Mouse (Mus musculus) cerebellum, adult 11-12 months (tissue): ENCODE data around the gene Ar.
A peak's percentile ranks its signal among the peaks of the same experiment; 100 is the strongest.

Experiments used
- DNase-seq: peaks from one replicate; pipeline ENCODE4 v3.0.0; 2022

Gene Ar

DNA sequence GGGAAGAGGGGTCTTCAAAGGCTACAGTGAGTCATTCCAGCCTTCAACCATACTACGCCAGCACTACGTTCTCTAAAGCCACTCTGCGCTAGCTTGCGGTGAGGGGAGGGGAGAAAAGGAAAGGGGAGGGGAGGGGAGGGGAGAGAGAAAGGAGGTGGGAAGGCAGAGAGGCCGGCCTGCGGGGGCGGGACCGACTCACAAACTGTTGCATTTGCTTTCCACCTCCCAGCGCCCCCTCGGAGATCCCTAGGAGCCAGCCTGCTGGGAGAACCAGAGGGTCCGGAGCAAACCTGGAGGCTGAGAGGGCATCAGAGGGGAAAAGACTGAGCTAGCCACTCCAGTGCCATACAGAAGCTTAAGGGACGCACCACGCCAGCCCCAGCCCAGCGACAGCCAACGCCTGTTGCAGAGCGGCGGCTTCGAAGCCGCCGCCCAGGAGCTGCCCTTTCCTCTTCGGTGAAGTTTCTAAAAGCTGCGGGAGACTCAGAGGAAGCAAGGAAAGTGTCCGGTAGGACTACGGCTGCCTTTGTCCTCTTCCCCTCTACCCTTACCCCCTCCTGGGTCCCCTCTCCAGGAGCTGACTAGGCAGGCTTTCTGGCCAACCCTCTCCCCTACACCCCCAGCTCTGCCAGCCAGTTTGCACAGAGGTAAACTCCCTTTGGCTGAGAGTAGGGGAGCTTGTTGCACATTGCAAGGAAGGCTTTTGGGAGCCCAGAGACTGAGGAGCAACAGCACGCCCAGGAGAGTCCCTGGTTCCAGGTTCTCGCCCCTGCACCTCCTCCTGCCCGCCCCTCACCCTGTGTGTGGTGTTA, at the start of gene Ar:
TSS of gene Ar (plus strand) at position 239 of the 812 bp plus-strand sequence.
- DNase-seq: no peak

DNA sequence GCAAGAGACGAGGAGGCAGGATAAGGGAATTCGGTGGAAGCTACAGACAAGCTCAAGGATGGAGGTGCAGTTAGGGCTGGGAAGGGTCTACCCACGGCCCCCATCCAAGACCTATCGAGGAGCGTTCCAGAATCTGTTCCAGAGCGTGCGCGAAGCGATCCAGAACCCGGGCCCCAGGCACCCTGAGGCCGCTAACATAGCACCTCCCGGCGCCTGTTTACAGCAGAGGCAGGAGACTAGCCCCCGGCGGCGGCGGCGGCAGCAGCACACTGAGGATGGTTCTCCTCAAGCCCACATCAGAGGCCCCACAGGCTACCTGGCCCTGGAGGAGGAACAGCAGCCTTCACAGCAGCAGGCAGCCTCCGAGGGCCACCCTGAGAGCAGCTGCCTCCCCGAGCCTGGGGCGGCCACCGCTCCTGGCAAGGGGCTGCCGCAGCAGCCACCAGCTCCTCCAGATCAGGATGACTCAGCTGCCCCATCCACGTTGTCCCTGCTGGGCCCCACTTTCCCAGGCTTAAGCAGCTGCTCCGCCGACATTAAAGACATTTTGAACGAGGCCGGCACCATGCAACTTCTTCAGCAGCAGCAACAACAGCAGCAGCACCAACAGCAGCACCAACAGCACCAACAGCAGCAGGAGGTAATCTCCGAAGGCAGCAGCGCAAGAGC, 1.3 kb downstream of the Ar start:
- DNase-seq: no peak

DNA sequence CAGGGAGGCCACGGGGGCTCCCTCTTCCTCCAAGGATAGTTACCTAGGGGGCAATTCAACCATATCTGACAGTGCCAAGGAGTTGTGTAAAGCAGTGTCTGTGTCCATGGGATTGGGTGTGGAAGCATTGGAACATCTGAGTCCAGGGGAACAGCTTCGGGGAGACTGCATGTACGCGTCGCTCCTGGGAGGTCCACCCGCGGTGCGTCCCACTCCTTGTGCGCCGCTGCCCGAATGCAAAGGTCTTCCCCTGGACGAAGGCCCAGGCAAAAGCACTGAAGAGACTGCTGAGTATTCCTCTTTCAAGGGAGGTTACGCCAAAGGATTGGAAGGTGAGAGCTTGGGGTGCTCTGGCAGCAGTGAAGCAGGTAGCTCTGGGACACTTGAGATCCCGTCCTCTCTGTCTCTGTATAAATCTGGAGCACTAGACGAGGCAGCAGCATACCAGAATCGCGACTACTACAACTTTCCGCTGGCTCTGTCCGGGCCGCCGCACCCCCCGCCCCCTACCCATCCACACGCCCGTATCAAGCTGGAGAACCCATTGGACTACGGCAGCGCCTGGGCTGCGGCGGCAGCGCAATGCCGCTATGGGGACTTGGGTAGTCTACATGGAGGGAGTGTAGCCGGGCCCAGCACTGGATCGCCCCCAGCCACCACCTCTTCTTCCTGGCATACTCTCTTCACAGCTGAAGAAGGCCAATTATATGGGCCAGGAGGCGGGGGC, 2.0 kb downstream of the Ar start:
- no peak for DNase-seq

DNA sequence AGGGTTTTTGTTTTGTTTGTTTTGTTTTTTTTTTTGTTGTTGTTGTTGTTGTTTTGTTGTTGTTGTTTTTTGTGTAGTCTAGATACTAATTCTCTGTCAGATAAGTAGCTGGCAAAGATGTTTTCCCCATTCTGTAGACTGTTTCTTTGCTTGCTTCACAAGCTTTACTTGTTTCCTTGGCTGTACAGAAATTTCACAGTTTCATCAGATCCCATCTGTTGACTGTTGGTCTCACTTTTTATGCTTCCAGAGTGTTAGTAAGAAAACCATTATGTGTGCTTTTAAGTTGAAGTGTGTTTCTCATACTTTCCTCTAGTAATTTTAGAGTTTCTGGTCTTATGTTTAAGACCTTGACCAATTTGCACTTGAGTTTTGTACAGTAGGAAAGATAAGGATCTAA, 41.2 kb downstream of the Ar start:
- DNase-seq: no peak

DNA sequence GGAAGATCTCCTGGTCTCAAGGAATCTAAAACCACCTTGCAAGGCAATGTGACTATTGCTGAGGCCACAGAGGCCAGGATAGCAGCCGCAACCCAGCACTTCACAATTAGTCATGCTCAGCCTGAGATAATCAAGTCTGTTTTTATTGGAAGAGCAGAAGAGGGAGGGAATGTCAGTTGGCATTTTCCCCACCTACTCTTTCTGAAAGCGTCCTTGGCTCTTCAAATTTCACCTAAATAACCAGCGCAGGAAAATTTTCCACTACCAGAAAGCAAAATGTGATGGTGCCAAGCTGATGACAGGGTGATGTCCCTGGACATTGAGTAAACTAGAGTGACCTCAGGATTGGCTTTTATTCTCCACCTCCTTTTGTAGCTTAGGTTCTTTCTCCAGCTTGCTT, 57.2 kb downstream of the Ar start:
- no peak for DNase-seq

DNA sequence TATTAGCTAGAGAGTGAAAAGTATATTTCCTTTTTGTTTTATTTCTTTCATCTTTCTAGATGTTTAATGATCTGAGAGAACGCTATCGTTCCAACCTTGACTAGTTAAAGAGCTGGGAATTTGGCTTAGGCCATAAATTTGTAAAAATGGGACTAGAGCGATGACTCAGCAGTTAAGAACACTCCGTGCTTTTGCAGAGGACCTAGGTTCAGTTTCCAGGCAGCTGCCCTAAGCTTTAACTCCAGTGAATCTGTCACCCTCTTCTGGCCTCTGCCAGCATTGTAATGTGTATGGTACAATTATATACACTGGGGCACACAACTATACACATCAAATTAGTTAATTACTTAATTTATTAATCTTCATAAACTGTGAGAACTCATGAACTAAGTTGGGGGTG, 58.6 kb downstream of the Ar start:
- DNase-seq: no peak

DNA sequence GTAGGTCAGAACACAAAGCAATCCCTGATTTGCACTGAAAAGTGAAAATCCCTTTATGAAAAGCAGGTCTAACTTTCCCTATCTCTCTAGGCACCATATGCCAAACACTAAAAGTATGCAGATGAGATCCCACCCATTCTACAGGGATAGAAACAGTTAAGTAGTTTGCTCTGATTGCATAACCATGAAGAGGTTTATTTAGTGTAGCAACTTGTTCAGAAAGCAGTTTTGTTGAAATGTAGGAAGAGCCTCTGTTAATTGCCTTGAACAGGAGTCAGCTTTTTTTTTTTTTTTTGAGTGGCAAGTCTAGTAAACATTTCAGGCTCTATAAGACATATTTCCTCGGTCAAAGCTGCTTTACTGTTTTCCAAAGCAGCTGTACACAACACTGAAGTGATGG, 67.5 kb downstream of the Ar start:
- DNase-seq: no peak

DNA sequence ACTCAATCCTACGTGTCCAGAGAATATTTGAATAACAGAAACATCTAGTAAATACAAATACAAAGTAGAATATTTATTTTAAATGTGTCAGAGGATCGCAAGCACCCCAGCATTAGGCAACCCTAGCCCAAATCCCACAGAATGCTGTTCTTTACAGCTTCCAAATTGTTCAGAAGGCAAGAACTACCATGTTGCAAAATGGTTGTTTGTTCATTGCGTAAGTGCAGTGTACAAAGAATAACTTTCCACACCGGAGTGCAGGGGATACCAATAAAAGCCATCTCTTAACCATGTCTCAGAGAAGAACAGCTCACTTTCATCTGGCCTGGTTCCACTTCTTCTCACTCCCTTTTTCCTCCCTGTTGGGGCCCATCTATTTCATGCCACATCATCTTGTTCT, 90.4 kb downstream of the Ar start:
- no peak for DNase-seq

DNA sequence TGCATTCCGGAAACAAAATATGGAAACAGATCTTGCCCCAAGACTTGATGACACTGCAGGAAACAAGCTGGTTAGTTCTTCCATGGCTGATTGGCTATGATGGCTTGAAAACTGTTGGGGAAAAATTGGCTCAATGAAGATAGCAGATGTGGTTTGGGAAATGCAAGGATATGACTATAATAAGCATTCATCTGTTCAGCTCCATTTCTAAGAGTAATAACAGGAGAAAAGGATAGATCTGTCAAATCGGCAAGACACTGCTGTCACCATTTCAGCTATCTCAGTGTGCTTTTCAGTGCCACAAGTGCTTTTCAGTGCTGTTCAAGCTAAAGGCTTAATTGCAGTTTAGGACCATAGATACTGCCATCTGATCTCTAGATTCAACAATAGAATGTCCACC, 96.5 kb downstream of the Ar start:
- no peak for DNase-seq

DNA sequence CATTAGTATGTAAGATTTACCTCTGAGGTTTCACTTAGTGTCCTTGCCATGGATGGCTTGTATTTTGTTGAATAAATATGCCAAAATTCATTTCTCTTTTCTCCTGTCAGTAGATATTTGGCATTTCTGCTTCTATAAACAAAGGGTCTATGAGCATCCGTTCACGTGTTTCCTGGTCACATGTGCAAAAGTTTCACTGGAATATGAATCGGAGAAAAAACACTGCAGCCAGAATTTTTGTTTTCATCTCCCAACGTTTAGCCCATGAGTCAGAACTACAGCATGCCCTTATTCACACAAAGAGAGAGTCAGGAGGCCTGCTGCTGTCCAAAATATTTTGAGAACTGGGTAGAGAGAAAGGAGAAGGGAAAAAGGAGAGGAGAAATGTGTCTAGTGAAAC, 99.8 kb downstream of the Ar start:
- no peak for DNase-seq

DNA sequence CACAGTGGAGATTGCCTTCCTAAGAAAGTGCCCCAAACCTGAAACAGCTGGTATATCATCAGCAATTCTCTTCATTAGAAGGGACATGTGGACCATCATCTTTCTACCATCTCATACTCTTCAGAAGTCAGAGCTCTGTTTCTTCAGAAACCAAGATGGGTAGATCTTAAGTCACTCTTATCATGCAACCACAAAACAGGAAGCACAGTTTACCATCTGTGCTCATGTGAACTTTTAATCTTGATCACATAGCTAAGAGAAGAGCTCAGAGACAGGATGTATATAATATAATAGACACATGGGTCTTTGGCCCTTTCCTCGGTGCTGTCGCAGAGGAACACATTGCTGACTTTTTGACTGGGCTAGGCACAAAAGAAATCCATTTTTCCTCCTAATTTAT, 111.1 kb downstream of the Ar start:
- DNase-seq: no peak

DNA sequence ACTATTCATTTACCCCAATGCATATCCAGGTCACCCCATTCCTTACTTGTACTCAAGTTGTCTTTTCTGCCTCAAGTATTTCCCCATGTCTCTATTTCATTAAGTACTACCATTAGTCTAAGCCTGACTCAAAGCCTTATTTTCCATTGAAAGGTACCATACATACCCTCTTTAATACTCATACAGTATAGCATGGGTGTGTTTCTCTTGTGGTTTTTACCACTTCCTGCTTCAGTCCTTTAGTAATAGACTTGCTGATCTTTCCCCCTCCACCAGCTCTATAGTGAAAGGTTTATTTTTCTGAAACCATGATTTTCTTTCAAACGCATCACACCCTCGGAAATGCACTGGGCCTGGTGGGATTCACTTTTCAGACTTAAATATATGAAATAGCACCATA, 117.2 kb downstream of the Ar start:
- no peak for DNase-seq

DNA sequence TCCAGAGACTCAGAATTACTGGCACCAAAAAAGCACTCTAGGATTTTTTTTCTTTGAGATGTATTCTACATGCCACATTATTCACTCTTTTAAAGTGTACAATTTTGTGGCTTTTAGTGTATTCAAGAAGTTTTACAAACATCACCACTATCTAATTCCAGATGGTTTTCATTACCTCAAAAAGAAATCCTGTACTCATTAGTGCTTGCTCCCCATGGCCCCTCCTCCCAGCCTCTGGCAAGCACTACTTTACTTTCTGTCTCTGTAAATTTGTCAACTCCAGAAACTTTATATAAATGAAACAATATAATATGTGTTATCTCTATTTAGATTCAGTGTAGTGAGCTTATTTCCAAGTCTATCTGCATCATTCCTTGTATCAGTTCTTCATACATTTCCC, 122.8 kb downstream of the Ar start:
- DNase-seq: no peak

DNA sequence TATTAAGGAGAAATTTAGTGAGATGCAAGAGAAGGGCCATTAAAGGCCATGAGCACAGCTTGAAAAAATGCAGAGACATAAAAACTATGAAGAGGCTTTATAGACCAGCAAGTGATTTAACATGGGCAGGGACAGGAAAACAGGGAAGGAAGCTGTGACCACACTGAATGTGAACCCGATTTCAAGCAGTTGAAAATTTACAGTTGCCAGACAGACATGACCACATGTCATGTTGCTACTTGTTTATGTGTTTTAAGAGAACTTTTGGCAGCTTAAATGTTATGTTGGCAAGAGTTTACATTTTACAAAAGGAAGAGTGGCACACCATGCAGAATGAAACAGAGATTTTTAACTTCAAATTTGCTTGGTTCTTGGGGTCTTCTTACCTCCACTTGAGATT, 143.2 kb downstream of the Ar start:
- no peak for DNase-seq

DNA sequence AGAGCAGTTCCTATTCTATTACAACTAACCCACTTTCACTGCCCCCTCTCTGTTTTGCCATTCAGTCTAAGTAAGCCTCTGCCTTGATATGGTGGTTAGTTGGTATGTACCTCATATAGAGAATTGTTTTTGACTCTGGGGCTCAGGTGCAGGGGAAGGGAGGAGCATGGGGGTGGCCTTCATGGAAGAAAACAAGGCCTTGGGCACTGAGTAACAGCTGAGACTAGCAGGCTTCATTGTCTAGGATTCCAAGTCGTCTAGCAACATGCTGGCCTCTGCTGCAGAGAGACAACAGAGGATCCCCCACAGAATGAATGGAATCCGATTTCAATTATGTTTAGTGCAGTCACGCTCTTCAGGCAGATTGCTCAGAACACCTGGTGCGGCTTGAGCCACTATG, 152.1 kb downstream of the Ar start:
- DNase-seq: no peak

DNA sequence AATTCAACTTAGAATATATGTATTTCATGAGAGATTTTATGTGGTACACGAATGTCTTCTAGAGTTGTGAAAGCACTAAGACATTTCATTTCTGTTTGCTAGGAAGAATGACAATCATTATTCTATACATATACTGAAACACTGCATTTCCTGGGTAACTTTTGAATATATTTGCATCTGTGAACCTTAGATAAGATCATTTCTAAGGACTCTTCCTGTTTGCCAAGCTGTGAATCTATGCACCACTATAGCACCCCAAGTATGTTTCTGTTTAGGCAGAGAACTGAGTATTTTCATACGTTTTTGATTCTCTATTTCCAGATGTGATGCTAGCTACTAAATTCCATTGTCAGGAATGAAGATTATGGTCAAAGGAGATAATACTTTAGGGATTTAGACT, 153.4 kb downstream of the Ar start:
- no peak for DNase-seq

DNA sequence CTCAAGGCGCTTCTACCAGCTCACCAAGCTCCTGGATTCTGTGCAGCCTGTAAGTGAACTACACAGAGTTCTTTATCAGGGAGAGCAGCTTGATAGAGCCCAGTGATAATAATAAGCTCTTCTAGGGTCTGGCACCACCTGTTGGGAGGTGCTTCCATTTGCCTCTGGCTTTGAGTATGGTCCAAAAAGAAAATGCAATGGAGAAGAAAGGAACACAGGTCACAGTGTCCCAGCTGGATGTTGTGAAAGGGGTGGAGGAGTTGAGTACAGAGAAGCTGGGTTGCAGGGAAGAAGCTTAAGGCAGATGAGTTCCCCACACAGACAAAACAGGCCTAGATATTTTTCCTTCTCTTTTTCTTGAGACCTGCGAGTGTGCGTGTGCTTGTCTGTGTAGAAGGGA, 167.4 kb downstream of the Ar start:
- DNase-seq: no peak

DNA sequence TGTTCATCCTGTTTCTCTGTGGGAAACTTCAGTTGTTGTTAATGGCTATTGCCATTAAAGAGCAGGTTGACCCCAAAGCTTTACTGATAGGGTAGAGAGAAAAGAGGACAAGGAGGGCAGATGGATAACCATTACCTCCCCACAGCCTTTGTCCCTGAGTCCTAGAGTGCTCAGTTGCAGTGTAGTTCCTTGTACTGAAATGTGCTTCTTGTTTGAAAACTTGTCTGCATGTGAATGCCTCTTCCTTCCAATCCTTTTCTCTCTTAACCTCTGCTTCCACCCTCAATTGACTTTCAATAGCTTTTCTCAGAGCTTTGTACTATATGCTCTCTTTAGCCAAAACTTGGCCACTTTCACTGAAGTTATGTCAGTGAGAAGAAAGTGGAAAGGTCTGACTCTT, 168.9 kb downstream of the Ar start:
- DNase-seq: no peak

DNA sequence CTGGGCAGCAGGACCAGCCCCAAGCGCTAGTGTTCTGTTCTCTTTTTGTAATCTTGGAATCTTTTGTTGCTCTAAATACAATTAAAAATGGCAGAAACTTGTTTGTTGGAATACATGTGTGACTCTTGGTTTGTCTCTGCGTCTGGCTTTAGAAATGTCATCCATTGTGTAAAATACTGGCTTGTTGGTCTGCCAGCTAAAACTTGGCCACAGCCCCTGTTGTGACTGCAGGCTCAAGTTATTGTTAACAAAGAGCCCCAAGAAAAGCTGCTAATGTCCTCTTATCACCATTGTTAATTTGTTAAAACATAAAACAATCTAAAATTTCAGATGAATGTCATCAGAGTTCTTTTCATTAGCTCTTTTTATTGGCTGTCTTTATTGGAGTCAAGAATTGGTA, 174.5 kb downstream of the Ar start:
- no peak for DNase-seq

DNA sequence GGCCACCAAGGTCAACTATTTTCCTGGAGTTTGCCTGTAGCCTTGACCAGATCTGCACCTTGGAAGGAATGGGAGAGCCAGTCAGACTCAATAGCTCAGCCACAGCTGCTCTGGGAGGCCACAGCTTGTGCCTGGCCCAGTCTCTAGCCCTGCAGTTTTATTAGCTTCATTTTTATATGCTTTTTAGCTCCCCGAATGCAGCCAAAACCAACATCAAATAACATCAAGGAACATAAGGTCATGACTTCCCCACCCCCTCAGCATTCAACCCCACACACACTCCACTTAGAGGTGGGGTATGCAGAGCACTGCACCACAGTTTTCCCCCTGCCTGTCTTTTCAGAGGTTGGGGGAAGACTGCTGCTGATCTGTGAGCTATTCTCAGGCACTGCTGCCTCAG, 198.9 kb downstream of the Ar start:
- no peak for DNase-seq

DNA sequence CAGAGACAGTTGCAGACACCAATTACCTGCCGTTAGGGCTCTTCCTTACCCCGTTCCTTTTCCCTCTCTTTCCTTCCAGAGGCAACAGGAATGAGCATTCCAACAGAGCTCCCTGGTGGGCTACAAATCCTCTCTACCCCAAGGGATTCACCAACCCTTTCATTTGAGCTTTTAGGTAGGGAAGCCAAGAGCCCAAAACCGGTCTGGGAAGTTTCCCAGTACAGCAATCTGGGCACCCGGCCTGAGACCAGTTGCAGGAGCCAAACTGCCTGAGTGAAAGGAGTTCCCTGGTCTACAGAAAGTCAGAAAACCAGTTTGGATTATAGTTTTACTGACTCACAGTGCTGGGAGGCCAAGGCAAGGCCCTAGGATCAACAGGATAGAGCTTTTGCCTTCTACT, 199.5 kb downstream of the Ar start:
- DNase-seq: peak; percentile 1
